Mouse (Mus musculus) adrenal gland, adult 8-10 months (tissue): ENCODE measurements around the gene Stim2. TPM values are rescaled to one million over a fixed set of nuclear protein-coding genes. Genes with fewer than 3 reads are reported as not detected.

ENCODE experiments used
- DNase-seq: peaks from one replicate; pipeline ENCODE4 v3.0.0; 2022
- total RNA-seq, 4 experiments: library from RNA; stranded (reverse); gene quantifications; 2 replicates each; pipeline ENCODE4 v1.2.4; 2022

Stim2 gene
- total RNA-seq, 4 experiments from 2014 or later, result 19.3 to 39.5 (median 34.2) TPM

DNA sequence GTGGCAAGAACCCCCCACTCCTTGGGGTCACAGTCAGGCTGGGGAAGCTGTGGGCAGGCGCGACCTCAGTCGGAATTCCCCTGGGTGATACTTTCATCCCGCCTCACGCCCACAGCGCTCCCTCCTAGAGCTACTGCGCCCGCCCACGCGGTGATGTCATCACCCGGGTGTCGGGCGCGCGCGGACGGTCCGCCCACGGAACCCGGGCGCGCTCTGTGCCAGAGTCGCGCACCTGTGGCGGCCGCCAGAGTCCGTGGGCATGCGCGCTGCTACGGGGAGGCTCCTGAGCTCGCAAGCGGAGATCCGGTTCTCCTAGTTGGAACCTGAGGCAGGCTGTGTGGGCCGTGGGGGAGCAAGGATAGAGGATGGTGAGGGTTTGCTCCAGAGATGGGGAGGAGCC is 3.0 kb upstream of the Stim2 start:
- DNase-seq, result peak; percentile 65

DNA sequence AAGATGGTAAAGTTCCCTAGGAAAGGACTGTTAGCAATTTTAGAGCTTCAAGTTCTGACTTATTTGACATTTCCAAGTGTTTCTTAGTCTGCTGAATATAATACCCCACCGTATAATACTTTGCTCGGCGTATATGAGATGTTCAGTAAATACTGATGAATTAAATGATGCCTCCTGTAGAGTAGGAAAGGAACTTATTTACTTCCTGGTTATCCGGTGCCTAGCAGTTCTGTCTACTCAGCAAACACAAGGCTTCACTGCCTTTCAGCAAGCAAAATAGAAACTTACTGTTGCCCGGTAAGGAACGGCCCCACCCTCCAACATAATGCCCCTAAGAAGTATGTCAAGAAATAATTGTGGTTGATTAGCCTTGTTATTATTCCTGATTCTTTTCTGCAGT is 1.5 kb upstream of the Stim2 start:
- no peak for DNase-seq

DNA sequence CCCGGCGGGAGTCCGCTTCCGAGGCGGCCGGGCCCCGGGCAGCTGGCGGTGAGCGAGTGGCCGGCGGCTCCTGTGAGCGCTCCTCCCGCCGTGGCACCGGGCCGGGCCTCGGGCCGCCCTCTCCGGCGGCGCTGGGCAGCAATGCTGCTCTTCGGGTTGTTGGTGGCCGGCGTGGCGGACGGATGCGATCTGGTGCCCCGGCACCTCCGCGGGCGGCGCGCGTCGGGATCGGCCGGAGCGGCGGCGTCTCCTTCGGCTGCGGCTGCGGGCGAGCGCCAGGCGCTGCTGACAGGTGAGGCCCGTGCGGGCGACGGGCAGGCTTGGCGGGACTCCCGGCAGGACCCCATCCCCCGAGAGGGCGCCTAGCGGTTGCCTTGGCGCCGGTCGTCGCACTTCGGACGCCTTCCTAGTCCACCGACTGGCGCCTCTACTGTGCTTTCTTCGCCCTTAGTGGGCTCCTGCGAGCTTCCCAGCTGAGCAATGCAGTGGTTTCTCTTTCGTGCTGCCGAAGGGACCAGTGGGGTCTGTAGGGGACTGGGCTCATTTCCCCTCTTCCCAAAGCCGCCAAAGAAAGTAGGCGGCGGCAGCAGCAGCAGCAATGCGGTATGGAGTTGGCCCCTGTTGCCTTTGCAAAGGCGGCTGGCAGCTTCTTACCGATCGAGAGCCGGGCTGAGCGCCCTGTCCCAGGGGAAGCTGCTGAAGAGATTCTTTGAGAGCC is 603 bp downstream of the Stim2 start:
- peak; percentile 38 for DNase-seq

DNA sequence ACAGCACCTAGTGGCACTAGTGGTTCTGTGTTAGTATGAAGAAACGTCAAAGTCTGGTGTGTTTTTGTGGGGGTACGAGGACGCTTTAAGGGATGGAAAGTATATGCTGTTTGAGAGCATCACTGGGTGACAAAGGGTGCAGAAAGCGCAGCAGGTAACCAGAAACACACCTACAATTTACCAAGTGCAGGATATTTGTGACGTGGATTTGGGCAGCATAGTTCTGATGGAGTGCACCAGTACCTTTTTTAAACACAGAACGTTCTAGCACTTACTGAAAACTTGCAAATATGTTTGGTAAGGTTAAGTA is 1.1 kb downstream of the Stim2 start:
- DNase-seq, result no peak

DNA sequence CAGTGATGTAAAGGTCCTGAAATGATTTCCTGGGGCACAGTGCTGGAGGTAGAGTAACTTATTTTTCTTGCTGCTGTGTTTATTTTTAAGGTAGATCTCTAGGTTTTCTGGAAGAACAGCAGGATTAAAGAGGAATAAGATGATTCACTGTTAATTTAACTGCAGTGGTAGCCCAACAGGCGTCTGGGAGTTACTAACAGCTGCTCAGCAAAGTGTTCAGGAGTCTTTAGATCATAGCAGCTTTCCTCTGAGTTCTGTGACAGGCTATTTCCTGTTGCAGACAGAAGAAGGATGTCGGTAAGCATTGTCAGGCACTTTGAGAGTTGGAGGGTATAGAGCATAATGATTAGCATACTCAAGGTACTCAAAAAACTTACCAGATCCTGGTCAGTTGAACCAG is 1.5 kb downstream of the Stim2 start:
- DNase-seq, result no peak

DNA sequence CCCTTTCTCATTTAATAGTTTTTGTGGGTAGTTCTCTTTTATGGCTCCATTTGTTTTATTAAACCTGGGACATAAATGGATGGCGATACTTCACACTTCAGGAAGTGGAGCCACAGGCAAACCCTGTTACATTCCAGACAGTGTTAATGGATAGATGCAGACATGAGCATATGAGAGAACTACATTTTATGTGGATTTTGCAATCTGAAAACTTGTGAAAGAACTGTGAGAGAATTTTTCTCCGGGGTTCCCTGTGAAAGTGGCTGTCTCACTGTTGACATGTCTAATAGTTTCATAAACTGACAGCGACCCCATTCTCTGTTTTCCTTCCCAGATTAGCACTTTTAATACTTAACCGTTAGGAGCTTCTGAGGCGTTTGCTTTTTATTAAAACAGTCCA is 2.7 kb downstream of the Stim2 start:
- no peak for DNase-seq

DNA sequence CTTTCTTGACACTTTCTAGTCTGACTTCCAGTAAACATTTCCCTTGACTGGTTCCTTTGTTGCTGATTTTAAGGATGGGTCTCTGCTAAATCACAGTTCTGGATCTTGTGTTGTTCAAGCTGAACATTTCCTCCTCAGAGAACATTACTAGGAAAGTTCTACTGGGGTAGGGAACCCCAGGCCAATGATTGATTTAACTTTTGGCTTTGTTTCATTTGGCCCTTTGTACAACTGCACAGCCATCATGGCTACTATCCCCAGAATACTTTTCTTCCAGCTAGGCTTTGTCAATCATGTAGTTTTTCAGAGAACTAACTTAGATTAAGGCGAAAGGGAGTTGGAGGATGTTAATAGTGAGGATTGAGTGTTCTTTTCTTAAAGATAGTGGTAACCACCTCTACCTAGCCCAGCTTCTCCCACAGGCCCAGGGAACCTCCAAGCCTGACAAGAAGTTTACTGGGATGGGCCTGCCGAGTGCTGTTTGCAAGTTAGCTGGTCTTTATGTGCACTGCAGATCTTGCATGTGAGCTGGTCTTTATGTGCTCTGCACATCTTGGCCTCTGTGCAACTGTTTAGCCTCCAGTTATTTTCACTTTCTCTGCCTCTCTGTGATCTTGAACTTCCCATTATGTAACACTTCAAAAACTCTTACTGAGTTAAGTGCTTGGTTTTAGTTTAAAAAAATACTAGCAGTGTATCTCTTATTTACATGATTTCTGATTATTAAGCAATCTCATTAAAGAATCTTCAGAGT is 7.0 kb downstream of the Stim2 start:
- DNase-seq, result no peak

DNA sequence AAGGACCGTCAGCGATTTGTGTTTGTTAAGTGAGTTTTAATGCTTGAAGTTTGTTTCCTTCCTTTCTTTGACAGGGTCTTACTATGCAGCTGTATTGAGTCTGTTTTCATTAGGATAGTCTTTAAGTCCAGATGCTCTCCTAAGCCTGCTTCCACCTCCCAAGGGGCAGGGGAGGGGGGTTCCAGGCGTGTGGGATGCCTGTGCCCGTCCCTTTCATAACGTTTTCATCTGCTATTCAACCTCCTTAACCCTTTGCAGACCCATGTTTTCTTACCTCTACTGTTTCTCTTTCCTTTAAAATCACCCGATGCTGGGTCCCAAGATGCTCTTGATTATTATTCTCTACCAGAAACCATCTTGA is 7.5 kb downstream of the Stim2 start:
- no peak for DNase-seq

DNA sequence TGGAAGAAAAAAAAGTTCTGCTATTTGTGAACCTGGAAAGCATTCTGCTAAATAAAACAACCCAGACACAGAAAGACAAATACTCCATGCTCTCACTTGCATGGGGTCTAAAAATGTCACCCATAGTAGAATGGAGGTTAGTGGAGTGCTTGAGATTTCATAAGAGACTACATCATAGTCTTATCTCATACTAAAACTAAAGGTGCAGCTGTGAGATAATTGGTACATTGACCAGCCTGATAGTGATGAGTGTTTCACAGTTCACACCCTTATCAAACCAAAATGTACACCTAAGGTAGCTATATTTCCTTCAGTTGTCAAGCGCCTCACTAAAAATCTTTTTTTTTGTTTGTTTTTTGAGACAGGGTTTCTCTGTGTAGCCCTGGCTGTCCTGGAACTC is 8.5 kb downstream of the Stim2 start:
- DNase-seq, result no peak

DNA sequence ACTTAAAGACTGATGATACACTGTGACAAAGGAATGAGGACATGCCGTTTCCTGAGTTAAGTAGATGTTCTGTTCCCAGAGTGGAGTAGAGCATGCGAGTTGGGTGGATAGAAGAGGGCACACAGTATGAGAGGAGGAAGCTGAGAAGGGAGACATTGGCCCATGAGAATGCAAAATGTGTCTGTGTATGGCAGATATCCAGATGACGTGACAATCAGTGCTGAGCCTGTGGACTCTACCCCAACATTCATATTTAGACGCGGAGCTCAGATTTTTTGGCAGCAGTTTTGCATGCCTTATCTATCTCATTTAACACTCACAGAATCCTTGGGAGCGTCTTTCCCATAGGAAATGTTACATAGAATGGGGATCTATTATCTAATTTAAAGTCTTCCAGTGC is 9.3 kb downstream of the Stim2 start:
- no peak for DNase-seq

DNA sequence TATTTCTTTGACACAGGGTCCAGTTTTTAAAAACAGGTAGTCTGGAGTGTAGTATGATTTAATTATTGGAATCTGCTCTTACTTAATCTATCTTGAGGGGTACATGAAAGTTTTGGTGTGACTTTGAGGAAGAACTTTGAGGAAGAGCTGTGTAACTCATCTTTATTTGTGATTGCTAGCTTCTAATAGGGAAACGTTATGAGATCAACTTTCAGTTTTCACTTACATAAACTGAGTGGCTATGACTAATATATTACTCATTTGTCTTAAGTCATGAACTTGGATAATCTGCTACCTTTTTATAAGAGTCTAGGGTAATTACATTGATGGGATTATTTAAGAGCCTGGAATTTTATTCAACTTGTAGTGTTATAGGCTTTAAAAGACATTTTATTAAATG is 15.0 kb downstream of the Stim2 start:
- no peak for DNase-seq

DNA sequence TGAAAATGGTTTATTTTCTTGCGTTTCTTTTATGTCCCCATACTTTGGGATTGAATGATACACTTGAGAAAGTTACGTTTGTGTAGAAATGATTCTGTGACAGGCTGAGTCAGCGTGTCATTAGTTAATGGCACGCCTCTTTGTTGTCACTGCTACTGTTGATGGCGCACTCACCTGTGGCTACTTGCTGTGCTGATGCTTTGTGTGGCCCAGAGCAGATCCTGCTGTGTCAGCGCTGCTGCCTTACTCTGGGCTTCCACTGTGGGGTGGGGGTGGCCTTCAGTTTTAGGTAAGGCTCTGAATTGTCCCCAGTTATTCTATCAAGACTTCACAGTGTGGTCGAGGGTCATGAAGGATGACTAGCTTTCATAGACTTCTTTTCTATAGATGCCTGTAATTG is 18.8 kb downstream of the Stim2 start:
- DNase-seq, result no peak

DNA sequence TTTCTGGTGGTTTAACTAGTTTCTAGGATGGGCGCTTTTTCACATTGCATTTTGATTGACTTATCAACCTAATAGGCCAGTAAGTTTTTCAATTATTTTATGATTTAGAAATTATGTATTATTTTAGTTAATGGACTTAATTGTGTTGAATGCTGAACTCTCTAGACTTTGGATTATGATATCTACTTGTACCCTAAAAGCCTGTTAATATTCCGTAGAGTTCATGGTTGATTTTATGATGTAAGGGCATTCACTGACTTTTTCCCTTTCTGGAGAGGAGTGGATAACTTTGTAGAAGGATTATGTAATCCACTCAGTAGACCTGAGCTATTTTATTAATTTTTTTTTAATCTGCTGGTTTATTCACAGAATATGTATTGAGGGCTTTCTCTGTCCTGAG is 20.6 kb downstream of the Stim2 start:
- no peak for DNase-seq

DNA sequence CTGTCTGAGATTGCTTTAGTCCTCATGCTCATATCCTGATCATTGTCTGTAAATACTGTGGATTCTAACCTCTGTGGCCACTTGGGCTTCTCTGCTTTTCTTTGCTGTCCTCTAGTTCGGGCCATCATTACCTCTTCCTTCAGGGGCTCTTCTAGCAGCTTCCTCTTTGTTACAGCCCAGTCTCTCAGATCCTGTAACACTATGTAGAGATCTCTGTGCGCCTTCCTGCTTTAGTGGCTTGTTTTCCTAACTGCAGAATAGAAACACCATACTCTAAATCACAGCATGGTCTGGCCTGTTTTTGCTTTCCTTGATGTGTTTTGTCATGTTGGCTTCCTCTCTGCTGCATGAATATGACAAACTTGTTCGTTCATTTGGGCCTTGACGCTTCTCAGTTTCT is 21.2 kb downstream of the Stim2 start:
- no peak for DNase-seq

DNA sequence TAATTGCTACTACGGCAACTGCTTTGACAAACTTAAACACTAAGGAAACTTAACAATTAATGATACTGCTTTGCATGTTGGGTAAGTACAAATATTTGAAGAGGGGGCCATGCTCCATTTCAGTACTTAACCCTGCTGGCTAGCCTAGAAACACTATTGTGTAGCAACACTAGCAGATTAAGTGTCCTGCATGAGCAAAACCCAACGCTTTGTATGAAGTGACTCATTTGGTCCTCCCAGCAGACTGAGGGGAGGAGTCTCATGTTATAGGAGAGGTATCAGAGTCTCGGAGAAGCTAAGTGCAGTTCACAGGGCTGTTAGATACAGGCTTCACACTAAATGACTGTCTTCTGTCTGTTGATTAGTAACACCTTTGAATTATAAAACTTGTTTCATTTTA is 26.3 kb downstream of the Stim2 start:
- no peak for DNase-seq

DNA sequence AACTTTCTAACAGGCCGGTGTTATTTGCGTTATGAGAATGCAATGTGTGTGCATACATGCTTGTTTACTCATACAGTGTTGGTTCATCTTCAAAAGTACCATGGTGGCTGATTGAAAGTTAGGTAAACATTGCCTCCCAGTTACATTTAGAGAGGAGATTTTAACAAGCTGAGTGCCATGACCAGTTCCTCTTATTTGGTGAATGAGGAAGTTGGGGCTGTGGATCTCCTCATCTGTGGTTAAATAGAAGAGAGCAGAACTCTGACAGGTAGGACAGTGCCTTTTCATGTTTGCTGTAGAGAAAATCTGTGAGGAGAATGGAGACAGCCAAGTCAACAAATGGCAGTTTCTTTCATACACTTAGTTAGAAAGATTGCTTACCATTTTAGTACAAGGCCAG is 27.3 kb downstream of the Stim2 start:
- no peak for DNase-seq

DNA sequence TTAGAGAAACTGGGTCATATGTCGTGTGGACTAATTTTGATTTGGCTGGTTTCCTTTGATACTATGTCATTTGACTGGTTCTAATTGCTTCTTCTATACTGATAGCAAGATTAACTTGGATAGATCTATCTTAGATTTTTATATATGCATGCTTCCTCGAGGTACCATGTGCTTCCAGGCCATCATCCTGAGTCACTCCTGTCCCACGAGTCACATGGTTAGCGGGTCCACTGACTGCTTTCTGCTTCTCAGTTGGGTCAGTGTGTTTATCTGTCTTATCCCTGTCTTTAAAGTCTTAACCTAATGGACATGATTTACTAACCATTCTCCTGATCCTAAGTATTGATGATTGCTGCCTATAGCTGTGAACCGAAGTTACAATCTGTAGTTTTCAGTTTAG is 34.9 kb downstream of the Stim2 start:
- no peak for DNase-seq

DNA sequence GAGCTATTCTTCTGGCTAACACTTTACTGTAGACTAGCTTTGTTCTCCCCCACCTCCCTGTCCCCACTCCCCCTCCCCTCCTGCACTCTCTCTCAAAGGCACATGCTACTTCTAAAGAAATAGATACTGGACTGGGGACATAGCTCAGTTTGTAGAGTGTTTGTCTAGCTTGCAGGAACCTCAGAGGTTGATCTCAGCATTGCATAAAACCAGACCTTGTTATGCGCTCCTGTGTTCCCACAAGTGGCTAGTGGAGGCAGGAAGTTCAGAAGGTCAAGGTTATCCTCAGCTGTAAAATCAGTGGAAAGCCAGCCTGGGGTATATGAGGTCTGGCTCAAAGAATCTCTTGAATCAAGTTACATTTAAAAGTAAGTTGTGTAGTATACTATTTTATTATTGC is 36.4 kb downstream of the Stim2 start:
- DNase-seq, result no peak

DNA sequence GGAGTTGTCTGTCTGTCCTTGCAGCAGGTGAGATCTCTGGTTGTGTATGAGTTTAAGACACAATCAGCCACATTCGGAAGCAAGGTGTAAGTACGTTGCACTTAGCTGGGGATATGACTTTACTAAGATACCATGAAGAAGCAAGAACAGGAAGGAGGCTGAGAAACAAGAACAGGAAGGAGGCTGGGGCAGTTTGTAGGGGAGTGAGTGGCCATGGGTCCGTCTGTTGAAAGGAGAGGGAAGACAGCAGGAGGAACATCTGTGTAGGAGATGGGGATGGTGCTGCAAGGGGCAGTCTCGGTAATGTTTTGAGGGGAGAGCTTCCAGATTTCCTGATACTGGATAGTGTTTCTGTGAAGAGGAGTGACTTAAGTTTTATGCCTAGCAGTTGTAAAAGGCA is 40.3 kb downstream of the Stim2 start:
- DNase-seq, result no peak

DNA sequence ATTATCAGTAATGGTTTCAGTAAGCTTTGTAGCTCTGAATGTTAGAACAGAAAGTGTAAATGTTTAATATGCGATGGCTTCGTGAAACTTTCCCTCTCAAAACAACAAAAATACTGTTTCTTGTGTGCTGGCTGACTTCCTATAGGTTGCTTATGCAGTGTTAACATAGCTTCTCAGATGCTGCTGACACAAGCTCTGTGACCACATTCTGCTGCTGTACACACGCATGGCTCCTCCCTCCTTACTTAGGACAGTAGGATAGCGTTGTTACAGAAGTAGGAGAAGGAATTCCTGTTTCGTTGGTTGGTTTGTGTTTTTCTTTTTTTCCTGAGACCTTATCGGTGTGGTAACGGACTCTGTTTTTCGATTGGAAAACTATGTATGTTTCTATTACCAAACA is 42.2 kb downstream of the Stim2 start:
- DNase-seq, result no peak

DNA sequence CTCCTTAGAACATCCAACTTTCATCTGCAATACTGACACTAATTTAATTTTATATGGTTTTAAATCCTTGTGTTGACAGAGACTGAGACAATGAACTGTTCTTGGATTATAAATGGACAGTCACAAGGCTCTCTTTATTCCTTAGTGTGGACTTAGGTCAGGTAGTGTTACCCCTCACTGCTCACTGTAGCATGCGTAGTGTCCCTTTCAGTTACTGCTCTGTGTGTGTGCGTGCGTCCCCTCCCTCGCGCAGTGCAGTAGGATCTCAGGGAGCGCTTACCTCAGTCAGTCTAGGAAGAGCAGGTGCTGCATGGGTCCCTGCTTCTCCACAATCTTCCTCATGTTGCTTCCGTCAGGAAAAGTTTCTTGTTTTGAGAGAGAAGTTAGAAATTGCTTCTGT is 43.7 kb downstream of the Stim2 start:
- no peak for DNase-seq

DNA sequence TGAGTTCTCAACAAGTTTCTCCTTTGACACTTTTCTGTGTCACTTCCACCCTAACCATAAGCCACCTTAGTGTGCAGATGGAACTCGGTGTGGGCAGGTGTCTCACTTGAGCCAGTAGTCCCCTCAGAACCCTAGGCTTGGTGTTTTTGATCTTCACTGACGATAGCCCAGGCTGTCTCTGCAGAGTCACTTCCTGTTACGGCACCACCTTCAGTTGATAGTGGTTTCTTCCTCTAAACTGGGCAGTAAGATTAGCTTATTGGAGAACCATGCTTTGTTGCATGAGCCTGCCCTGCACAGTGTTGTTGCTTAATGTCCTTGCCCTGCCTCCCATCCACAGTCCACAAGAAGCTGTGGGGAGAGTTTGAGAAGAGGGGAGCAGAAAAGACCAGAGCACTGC is 47.2 kb downstream of the Stim2 start:
- DNase-seq, result no peak

DNA sequence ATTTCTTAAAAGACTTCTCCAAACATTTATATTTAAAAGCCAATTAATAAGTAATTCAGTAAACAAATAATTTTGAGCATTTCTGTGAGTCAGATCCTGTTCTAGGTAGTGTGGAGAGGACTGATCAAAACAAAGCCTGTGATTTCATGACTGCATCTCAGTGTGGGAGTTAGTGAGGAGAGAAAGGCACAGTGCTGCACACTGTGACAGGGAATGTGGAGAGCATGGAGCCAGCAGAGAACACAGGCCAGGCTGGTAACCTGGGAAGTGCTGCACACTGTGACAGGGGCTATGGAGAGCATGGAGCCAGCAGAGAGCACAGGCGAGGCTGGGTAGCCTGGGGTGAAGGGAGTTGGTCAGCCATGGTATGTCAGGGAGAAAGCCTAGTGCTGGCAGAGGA is 48.1 kb downstream of the Stim2 start:
- no peak for DNase-seq

DNA sequence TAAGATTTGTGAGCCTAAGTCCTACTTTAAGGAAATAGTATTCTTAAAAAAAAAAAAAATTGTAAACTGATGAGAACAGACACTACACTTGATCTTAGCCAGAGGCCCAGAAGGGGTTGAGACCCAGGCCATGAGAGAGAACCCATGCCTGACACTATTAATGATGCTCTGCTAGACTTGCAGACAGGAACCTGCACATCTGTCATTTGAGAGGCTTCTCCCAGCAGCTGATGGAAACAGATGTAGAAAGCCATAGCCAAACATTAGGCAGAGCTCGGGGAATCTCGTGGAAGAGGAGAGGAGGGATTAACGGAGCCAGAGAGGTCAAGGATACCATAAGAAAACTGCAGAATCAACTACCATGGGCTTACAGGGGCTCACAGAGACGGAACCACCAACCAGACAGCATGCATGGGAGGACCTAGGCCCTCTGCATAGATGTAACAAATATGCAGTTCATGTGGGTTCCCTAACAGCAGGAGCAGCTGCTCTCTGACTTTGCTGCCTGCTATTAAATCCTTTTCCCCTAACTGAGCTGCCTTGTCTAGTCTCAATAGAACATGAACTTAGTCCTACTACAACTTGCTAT is 50.9 kb downstream of the Stim2 start:
- DNase-seq, result no peak
